ENCODE assay signal across 33 mouse cellular contexts in the genomic region with DNA sequence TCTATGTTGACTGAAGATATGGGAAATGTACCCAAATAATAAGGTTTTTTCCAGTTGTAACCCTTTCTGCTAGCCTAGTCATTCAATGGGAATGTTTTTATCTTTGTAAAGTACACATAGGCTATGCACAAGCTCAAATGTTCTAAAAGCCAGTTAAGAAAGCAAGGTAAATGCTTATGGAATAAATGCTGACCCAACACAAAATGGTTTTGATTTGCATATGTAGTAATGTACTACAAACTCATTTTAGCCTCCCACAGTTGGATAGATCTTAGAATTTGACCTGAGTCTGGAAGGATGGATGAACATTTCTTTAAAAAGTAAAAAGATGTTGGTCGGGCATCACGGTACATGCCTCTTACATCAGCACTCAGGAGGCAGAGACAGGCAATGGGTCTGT. TPM values are rescaled to one million over a fixed set of nuclear protein-coding genes. Genes with fewer than 3 reads are reported as not detected.
"Had no signal": no experiment of that assay in that cellular context is flagged by ENCODE, and none has a peak within 500 bp of the region (broad histone marks: within the 10 kb centered on the region; RNA-seq: fewer than 3 reads in every experiment).

No protein-coding gene starts in this region.

- H3K27me3 ChIP-seq: embryonic facial prominence, embryonic 12.5 days; embryonic facial prominence, embryonic 13.5 days; embryonic facial prominence, embryonic 15.5 days; forebrain, embryonic 12.5 days; forebrain, embryonic 13.5 days; forebrain, embryonic 15.5 days had no signal

- H3K9me3 ChIP-seq: embryonic facial prominence, embryonic 10.5 days; embryonic facial prominence, embryonic 12.5 days; embryonic facial prominence, embryonic 13.5 days; embryonic facial prominence, embryonic 15.5 days; forebrain, embryonic 10.5 days; forebrain, embryonic 12.5 days; forebrain, embryonic 13.5 days; forebrain, embryonic 15.5 days; heart, embryonic 10.5 days had no signal

- H3K27ac ChIP-seq: embryonic facial prominence, embryonic 10.5 days; embryonic facial prominence, embryonic 12.5 days; embryonic facial prominence, embryonic 13.5 days; embryonic facial prominence, embryonic 15.5 days; forebrain, embryonic 10.5 days; forebrain, embryonic 12.5 days; forebrain, embryonic 13.5 days; forebrain, embryonic 15.5 days; gastrocnemius, adult 2 months; heart, adult 2 months; heart, embryonic 10.5 days had no signal

- H3K4me2 ChIP-seq: embryonic facial prominence, embryonic 12.5 days; embryonic facial prominence, embryonic 13.5 days; embryonic facial prominence, embryonic 15.5 days; forebrain, embryonic 12.5 days; forebrain, embryonic 13.5 days; forebrain, embryonic 15.5 days had no signal

- DNase-seq: cerebellum, adult 9-10 months; cerebellum, adult 9-11 months; cerebellum, postnatal 10 days; cerebellum, postnatal 14 days; cerebellum, postnatal 25 days; cerebellum, postnatal 36 days; embryo, embryonic 11 days; forebrain, postnatal 0 days; gastrocnemius, adult 2 months; gastrocnemius, postnatal 10 days; gastrocnemius, postnatal 14 days; gastrocnemius, postnatal 25 days; gastrocnemius, postnatal 36 days; heart, adult 18-20 months; heart, adult 2 months had no signal

- H3K36me3 ChIP-seq: embryonic facial prominence, embryonic 12.5 days; embryonic facial prominence, embryonic 13.5 days; embryonic facial prominence, embryonic 15.5 days; forebrain, embryonic 10.5 days; forebrain, embryonic 12.5 days; forebrain, embryonic 15.5 days had no signal

- H3K4me1 ChIP-seq: embryonic facial prominence, embryonic 10.5 days; embryonic facial prominence, embryonic 12.5 days; embryonic facial prominence, embryonic 13.5 days; embryonic facial prominence, embryonic 15.5 days; forebrain, embryonic 10.5 days; forebrain, embryonic 12.5 days; forebrain, embryonic 13.5 days; forebrain, embryonic 15.5 days; heart, embryonic 10.5 days had no signal

- H3K4me3 ChIP-seq: embryonic facial prominence, embryonic 10.5 days; embryonic facial prominence, embryonic 12.5 days; embryonic facial prominence, embryonic 13.5 days; embryonic facial prominence, embryonic 15.5 days; erythroblast, embryonic 14.5 days; forebrain, embryonic 10.5 days; forebrain, embryonic 12.5 days; forebrain, embryonic 13.5 days; forebrain, embryonic 15.5 days; gastrocnemius, adult 2 months; heart, adult 2 months; heart, embryonic 10.5 days had no signal

- H3K9ac ChIP-seq: embryonic facial prominence, embryonic 12.5 days; embryonic facial prominence, embryonic 13.5 days; embryonic facial prominence, embryonic 15.5 days; forebrain, embryonic 12.5 days; forebrain, embryonic 13.5 days; forebrain, embryonic 15.5 days; forebrain, postnatal 0 days had no signal

RNA-seq across cellular contexts. Expression of gene Acmsd, which starts 37.5 kb away (rescaled TPM):
- total RNA-seq: forebrain, postnatal 0 days; gastrocnemius, adult 18-20 months; gastrocnemius, adult 2 months; gastrocnemius, adult 8-10 months; gastrocnemius, postnatal 10 days; gastrocnemius, postnatal 14 days; gastrocnemius, postnatal 25 days; gastrocnemius, postnatal 36 days; gastrocnemius, postnatal 4 days; granulocyte monocyte progenitor cell, adult 5-6 weeks; heart, adult 18-20 months had no signal
- polyA plus RNA-seq: embryonic facial prominence, embryonic 13.5 days; forebrain, embryonic 13.5 days; forebrain, embryonic 14.5 days; forebrain, embryonic 15.5 days; forebrain, embryonic 16.5 days; forebrain, postnatal 0 days; frontal cortex, adult 2 months; gonadal fat pad, adult 2 months had no signal
